Mouse (Mus musculus) MEL (cell line): ENCODE results near the gene Brox. TPM values are rescaled to one million over a fixed set of nuclear protein-coding genes. Genes with fewer than 3 reads are reported as not detected.

Source experiments
- DNase-seq: peaks from one replicate; pipeline ENCODE4 v3.0.0; 2011; ENCODE audit warnings: low read depth, low spot score
- H3K27ac ChIP-seq: 2 replicates; pipeline ENCODE4 v1.5.1; 2012; ENCODE audit warnings: low read depth, mild to moderate bottlenecking, control low read depth, low read length, moderate library complexity; ENCODE audit not compliant: control insufficient read depth
- H3K27me3 ChIP-seq, 2 experiments: fragments of 150-350 bp in 1 of 2; sonication (generic) in 1 of 2; 2 replicates each; pipeline ENCODE4 v1.6.1; 2012; ENCODE audit warnings: low read length in 2 of 2, mild to moderate bottlenecking in 2 of 2, improper control_type of control experiment in 1 of 2, moderate library complexity in 1 of 2; ENCODE audit not compliant: insufficient read depth in 2 of 2, control insufficient read depth in 1 of 2
- H3K36me3 ChIP-seq, 2 experiments: 2 replicates each; pipeline ENCODE4 v1.6.1; 2012 to 2014; ENCODE audit warnings: low read length in 2 of 2, improper control_type of control experiment in 1 of 2, inconsistent platforms in 1 of 2, mild to moderate bottlenecking in 1 of 2; ENCODE audit not compliant: insufficient read depth in 2 of 2, control insufficient read depth in 1 of 2
- H3K4me1 ChIP-seq, 2 experiments: fragments of 150-350 bp in 1 of 2; sonication (generic) in 1 of 2; 2 replicates each; pipeline ENCODE4 v1.6.1; 2012; ENCODE audit warnings: low read length in 2 of 2, improper control_type of control experiment in 1 of 2, mild to moderate bottlenecking in 1 of 2; ENCODE audit not compliant: insufficient read depth in 2 of 2, control insufficient read depth in 1 of 2
- H3K4me3 ChIP-seq, 2 experiments: fragments of 150-350 bp in 1 of 2; sonication (generic) in 1 of 2; 2 replicates each; pipeline ENCODE4 v1.5.1; 2012; ENCODE audit warnings: low read depth in 2 of 2, low read length in 2 of 2, mild to moderate bottlenecking in 2 of 2, moderate library complexity in 2 of 2, control low read depth in 1 of 2, improper control_type of control experiment in 1 of 2; ENCODE audit not compliant: control insufficient read depth in 1 of 2, insufficient read depth in 1 of 2
- H3K79me2 ChIP-seq: 2 replicates; pipeline ENCODE4 v1.6.1; 2012; ENCODE audit warnings: mild to moderate bottlenecking, low read length, moderate library complexity; ENCODE audit not compliant: control insufficient read depth, poor library complexity, insufficient read depth
- H3K9ac ChIP-seq: 2 replicates; pipeline ENCODE4 v1.6.1; 2012; ENCODE audit warnings: low read depth, mild to moderate bottlenecking, control low read depth, low read length, moderate library complexity; ENCODE audit not compliant: control insufficient read depth, poor library complexity, severe bottlenecking
- H3K9me3 ChIP-seq: fragments of 150-350 bp; sonication (generic); replicated peaks from 2 replicates; pipeline ENCODE4 v1.6.1; 2012; ENCODE audit warnings: mild to moderate bottlenecking, low read length, improper control_type of control experiment, moderate library complexity; ENCODE audit not compliant: insufficient read depth
- CTCF ChIP-seq, 3 experiments: IDR thresholded peaks in 2 of 3; conservative IDR thresholded peaks in 1 of 3; 2 replicates each; pipeline ENCODE4 v1.5.1; 2011 to 2012; ENCODE audit warnings: low read length in 3 of 3, low read depth in 2 of 3, mild to moderate bottlenecking in 2 of 3, improper control_type of control experiment in 1 of 3, inconsistent platforms in 1 of 3, mixed read lengths in 1 of 3, moderate library complexity in 1 of 3; ENCODE audit not compliant: control insufficient read depth in 1 of 3, insufficient read depth in 1 of 3, poor library complexity in 1 of 3, severe bottlenecking in 1 of 3
- E2F4 ChIP-seq: IDR thresholded peaks from 2 replicates; pipeline ENCODE4 v1.6.1; 2011; ENCODE audit warnings: low read depth, low read length, improper control_type of control experiment, borderline replicate concordance
- GABPA ChIP-seq: IDR thresholded peaks from 2 replicates; pipeline ENCODE4 v1.6.1; 2012; ENCODE audit warnings: low read depth, mild to moderate bottlenecking, inconsistent platforms, low read length, improper control_type of control experiment, moderate library complexity
- KAT2A ChIP-seq: conservative IDR thresholded peaks from 2 replicates; pipeline ENCODE4 v1.6.1; 2012; ENCODE audit warnings: low read depth, low read length, improper control_type of control experiment, inconsistent platforms
- MAX ChIP-seq: IDR thresholded peaks from 2 replicates; pipeline ENCODE4 v1.6.1; 2011; ENCODE audit warnings: low read length, improper control_type of control experiment
- MAZ ChIP-seq: IDR thresholded peaks from 2 replicates; pipeline ENCODE4 v1.6.1; 2012; ENCODE audit warnings: low read depth, mild to moderate bottlenecking, inconsistent platforms, low read length, improper control_type of control experiment
- MYC ChIP-seq: IDR thresholded peaks from 2 replicates; pipeline ENCODE4 v1.6.1; 2011; ENCODE audit warnings: low read depth, mild to moderate bottlenecking, low read length, improper control_type of control experiment, moderate library complexity
- NRF1 ChIP-seq: IDR thresholded peaks from 2 replicates; pipeline ENCODE4 v1.6.1; 2014; ENCODE audit warnings: low read depth, mild to moderate bottlenecking, inconsistent platforms, low read length, improper control_type of control experiment, moderate library complexity; ENCODE audit not compliant: poor library complexity, insufficient read depth, severe bottlenecking
- RAD21 ChIP-seq: IDR thresholded peaks from 2 replicates; pipeline ENCODE4 v1.6.1; 2011; ENCODE audit warnings: mild to moderate bottlenecking, low read depth, low read length, improper control_type of control experiment
- SIN3A ChIP-seq: IDR thresholded peaks from 2 replicates; pipeline ENCODE4 v1.6.1; 2012; ENCODE audit warnings: low read length, improper control_type of control experiment, inconsistent platforms
- SMC3 ChIP-seq: IDR thresholded peaks from 2 replicates; pipeline ENCODE4 v1.6.1; 2011; ENCODE audit warnings: low read depth, low read length, improper control_type of control experiment
- TAL1 ChIP-seq: IDR thresholded peaks from 2 replicates; pipeline ENCODE4 v1.6.1; 2012; ENCODE audit warnings: mild to moderate bottlenecking, inconsistent platforms, low read length, moderate library complexity, mixed read lengths
- TBP ChIP-seq: IDR thresholded peaks from 2 replicates; pipeline ENCODE4 v1.8.0; 2011; ENCODE audit warnings: low read depth, low read length, improper control_type of control experiment
- UBTF ChIP-seq: IDR thresholded peaks from 2 replicates; pipeline ENCODE4 v1.6.1; 2012; ENCODE audit warnings: low read depth, mild to moderate bottlenecking, inconsistent platforms, low read length, improper control_type of control experiment, moderate library complexity, borderline replicate concordance; ENCODE audit not compliant: insufficient read depth
- USF2 ChIP-seq, 2 experiments: IDR thresholded peaks; 2 replicates each; pipeline ENCODE4 v1.6.1; 2011 to 2012; ENCODE audit warnings: improper control_type of control experiment in 2 of 2, low read length in 2 of 2, borderline replicate concordance in 1 of 2, inconsistent platforms in 1 of 2, low read depth in 1 of 2, mild to moderate bottlenecking in 1 of 2; ENCODE audit not compliant: insufficient read depth in 1 of 2
- ZC3H11A ChIP-seq: IDR thresholded peaks from 2 replicates; pipeline ENCODE4 v1.6.1; 2012; ENCODE audit warnings: low read depth, mild to moderate bottlenecking, inconsistent platforms, low read length, improper control_type of control experiment
- ZKSCAN1 ChIP-seq: IDR thresholded peaks from 2 replicates; pipeline ENCODE4 v1.6.1; 2012; ENCODE audit warnings: low read depth, mild to moderate bottlenecking, inconsistent platforms, low read length, improper control_type of control experiment, moderate library complexity
- ZNF384 ChIP-seq: IDR thresholded peaks from 2 replicates; pipeline ENCODE4 v1.6.1; 2012; ENCODE audit warnings: low read depth, mild to moderate bottlenecking, inconsistent platforms, low read length, improper control_type of control experiment
- polyA plus RNA-seq, 2 experiments: library from polyadenylated mRNA; stranded (reverse) in 1 of 2; unstranded in 1 of 2; fragments of >175 nt in 1 of 2; fragments of >200 nt in 1 of 2; gene quantifications; 2 replicates each; pipeline versions ENCODE4 v1.2.1 to v1.2.4; 2012; ENCODE audit warnings: low replicate concordance in 2 of 2, low read depth in 1 of 2; ENCODE audit not compliant: insufficient read length in 2 of 2, insufficient read depth in 1 of 2, missing spikeins in 1 of 2
- total RNA-seq: library from RNA; depleted of rRNA; stranded (reverse); fragments of 300-350 nt; gene quantifications from 2 replicates; pipeline ENCODE4 v1.2.3, GENCODE M21; 2012

The Brox gene
- total and polyA plus RNA-seq, 3 experiments = 25.4 to 145 (median 28.4) TPM

DNA sequence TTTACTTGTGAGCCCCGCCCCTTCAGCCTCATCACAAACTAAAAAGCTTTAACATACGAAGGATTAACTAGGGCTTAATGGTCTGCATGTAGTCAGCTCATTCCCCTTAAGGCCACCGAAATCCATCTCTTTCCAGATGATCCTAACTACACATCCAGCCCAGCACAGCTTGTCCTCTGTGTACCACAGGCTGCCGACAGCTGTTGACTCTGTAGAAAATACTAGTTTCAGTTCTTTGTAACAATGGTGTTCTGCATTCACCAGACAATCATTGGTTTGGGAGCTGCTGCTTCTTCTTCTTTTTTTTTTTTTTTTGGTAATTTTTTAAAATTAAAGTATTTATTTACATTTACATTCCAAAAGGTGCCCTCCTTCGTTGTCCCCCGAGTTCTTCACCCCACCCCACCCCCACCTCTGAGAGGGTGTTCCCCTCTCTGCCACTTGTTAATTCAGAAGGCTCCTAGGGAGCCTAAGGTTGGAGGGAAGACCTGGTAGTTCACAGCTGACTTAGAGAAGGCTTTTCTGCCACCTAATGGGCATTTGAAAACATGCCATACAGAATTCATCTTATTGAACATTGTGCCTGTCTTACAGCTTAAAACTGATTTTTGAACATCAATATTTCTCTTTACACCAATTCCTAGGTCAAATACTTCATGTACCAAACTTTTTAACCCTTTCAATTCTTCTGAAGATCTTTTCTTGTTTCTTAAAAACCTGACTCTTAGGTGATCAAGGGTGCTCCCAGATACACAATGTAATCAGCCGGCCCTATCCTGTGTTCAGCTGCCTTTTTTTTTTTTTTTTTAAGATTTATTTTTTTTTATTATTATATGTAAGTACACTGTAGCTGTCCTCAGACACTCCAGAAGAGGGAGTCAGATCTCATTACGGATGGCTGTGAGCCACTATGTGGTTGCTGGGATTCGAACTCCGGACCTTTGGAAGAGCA is 23.9 kb downstream of the Brox start:
- Histone ChIP-seq H3K27ac (no peak overlapping the region), H3K79me2 (no peaks in the 10 kb centered on the region), H3K36me3 (no peaks in the 10 kb centered on the region), H3K4me1 (no peaks in the 10 kb centered on the region), H3K4me3 (peak overlapping the region; percentile 21 to 23; a peak in 1 of 4 replicates), H3K9ac (no peak overlapping the region), H3K9me3 (no peaks in the 10 kb centered on the region), H3K27me3 (no peaks in the 10 kb centered on the region)
- DNase-seq = peak; percentile 78
- TF ChIP-seq USF2 (IDR thresholded peaks at IDR 0.05; ENCODE audit: borderline replicate concordance in 1 of 2, insufficient read depth in 1 of 2, low read depth in 1 of 2, low read length in 2 of 2) (no peak), RAD21 (peak; percentile 94), KAT2A (no peak), SIN3A (peak; percentile 55; the same call in 1 of the 2 replicates), MAZ (peak; percentile 51; the same call in 1 of the 2 replicates), TBP (0 out of 2 replicates have a peak, but pooled peaks have one; percentile 33), E2F4 (no peak), MAX (no peak), ZNF384 (peak; percentile 41; the same call in 1 of the 2 replicates), ZC3H11A (peak; percentile 98), CTCF (IDR thresholded peaks at IDR 0.05 in 2 of 3, conservative IDR thresholded peaks at IDR 0.05 in 1 of 3; ENCODE audit: control insufficient read depth in 1 of 3, insufficient read depth in 1 of 3, low read depth in 2 of 3, low read length in 3 of 3, poor library complexity in 1 of 3, severe bottlenecking in 1 of 3) (peak; percentile 30 to 94 (median 33)), TAL1 (no peak), SMC3 (peak; percentile 97), MYC (no peak), NRF1 (no peak), ZKSCAN1 (no peak)

DNA sequence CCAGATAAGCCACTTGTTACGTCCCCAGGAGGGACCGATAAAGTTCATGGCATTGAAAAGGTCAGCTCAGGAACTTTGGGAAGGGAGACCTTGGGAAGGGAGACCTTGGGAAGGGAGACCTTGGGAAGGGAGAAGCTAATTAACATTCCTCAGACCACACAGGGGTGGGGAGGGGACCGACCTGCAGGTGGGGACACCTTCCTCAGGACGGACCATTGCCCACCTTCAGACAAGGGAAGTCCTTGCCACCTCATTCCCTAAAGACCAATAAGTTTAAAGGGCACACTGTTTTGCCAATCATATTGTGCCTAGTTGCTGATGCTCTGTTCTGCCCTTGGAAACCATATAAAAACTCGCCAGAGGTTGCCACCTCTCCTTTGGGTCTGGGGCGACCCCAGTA is 29.4 kb downstream of the Brox start:
- Histone ChIP-seq H3K9ac (no peak overlapping the region), H3K4me1 (peaks cover 3 to 26% of the 10 kb centered on the region in 2 experiments; a peak in 3 of 4 replicates), H3K9me3 (no peaks in the 10 kb centered on the region), H3K27me3 (no peaks in the 10 kb centered on the region), H3K79me2 (no peaks in the 10 kb centered on the region), H3K4me3 (no peak overlapping the region), H3K27ac (no peak overlapping the region), H3K36me3 (peaks cover 0 to 22% of the 10 kb centered on the region in 2 experiments; a peak in 2 of 4 replicates)
- TF ChIP-seq GABPA (no peak), UBTF (no peak), USF2 (IDR thresholded peaks at IDR 0.05; ENCODE audit: borderline replicate concordance in 1 of 2, insufficient read depth in 1 of 2, low read depth in 1 of 2, low read length in 2 of 2) (no peak), TBP (no peak)
- no peak for DNase-seq
